Mouse (Mus musculus): Measurements from ENCODE around the gene 9930021J03Rik. TPM values are rescaled to one million over a fixed set of nuclear protein-coding genes. Genes with fewer than 3 reads are reported as not detected.

9930021J03Rik gene
- total and polyA plus RNA-seq, 3 experiments = 5.7 to 12.9 (median 11.8) TPM

DNA sequence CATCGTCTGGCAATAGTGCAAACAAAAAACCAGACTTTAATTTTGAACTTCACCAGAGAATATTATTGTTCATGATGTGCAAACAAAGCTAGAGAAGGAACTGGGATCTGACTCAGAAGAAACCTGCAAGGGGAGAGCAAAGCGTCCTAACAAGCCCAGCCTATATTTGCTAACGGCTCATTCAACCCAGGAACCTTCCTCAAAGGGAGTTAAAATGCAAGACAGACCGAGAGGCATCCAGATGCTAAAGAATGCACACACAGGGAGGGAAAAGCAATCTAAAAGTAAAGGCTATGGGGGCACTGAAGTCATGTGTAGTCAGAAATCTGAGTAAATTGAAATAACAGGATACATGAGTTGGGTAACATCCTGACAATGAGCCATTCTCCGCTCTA, 37.8 kb upstream of the 9930021J03Rik start:
- H3K4me3 ChIP-seq = no peak overlapping the region
- H3K27ac ChIP-seq = no peak overlapping the region
- TF ChIP-seq CTCF (IDR thresholded peaks at IDR 0.05) (no peak), EP300 (IDR thresholded peaks at IDR 0.05; ENCODE audit: insufficient read depth, low read depth, low read length) (no peak), POLR2A (IDR thresholded peaks at IDR 0.05; ENCODE audit: insufficient read depth, low read depth, low read length) (no peak)
- DNase-seq = no peak
- intact Hi-C loops (cut with DNase I) = no loop called here
- no peaks in the 10 kb centered on the region for H3K36me3 ChIP-seq (ENCODE audit: control insufficient read depth, insufficient read depth, low read length)
- no peak overlapping the region for H3K9ac ChIP-seq (ENCODE audit: low read depth, low read length)
- no peaks in the 10 kb centered on the region for H3K79me2 ChIP-seq (replicated peaks; ENCODE audit: control insufficient read depth, insufficient read depth, low read length)
- 41% methylated on average over 5 of the region's 5 CpGs for WGBS
- no peaks in the 10 kb centered on the region for H3K27me3 ChIP-seq (ENCODE audit: control insufficient read depth, insufficient read depth, low read length)
- H3K4me1 ChIP-seq (ENCODE audit: control insufficient read depth, insufficient read depth, low read length) = no peaks in the 10 kb centered on the region

DNA sequence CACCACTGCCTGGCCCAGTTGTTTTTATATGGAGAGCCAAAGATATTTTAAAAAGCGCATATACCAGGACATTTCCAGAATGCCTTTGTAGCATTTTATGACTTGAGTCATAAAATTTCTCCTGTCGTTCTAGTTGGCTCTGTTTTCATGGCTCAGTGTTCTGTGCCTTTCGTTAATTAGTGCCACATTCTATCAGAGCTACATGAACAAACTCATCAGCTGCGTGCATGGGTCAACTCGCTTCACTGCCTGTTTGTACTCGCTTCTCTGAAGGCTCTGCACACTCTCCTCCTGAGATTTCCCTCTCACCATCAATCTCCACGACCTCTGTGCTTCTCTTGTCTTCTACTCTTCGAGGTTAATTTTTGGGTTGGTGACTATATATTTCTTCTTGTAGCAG, 37.2 kb upstream of the 9930021J03Rik start:
- no peak overlapping the region for H3K27ac ChIP-seq
- H3K79me2 ChIP-seq (replicated peaks; ENCODE audit: control insufficient read depth, insufficient read depth, low read length) = no peaks in the 10 kb centered on the region
- DNase-seq = no peak
- H3K36me3 ChIP-seq (ENCODE audit: control insufficient read depth, insufficient read depth, low read length) = no peaks in the 10 kb centered on the region
- intact Hi-C loops (cut with DNase I) = no loop called here
- TF ChIP-seq CTCF (IDR thresholded peaks at IDR 0.05) (no peak), EP300 (IDR thresholded peaks at IDR 0.05; ENCODE audit: insufficient read depth, low read depth, low read length) (no peak), POLR2A (IDR thresholded peaks at IDR 0.05; ENCODE audit: insufficient read depth, low read depth, low read length) (no peak)
- 82% methylated on average over 8 of the region's 8 CpGs for WGBS
- no peak overlapping the region for H3K4me3 ChIP-seq
- H3K27me3 ChIP-seq (ENCODE audit: control insufficient read depth, insufficient read depth, low read length) = no peaks in the 10 kb centered on the region
- H3K4me1 ChIP-seq (ENCODE audit: control insufficient read depth, insufficient read depth, low read length) = no peaks in the 10 kb centered on the region
- no peak overlapping the region for H3K9ac ChIP-seq (ENCODE audit: low read depth, low read length)

DNA sequence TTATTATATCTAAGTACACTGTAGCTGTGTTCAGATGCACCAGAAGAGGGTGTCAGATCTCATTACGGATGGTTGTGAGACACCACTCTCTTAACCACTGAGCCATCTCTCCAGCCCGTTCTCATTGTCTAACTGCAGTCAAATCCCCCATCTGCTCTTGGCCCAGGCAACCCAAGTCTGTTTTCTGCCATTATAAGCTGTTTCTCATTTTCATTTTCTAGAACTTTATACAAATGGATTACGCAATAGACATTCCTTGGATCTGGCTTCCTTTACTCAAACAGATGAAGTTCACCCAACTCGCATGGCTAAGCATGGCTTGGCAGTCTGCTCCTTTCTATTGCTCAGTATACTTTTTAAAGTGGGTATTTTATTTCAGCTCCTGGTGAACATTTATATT, 34.9 kb upstream of the 9930021J03Rik start:
- WGBS = 77% methylated on average over 4 of the region's 4 CpGs
- Histone ChIP-seq H3K79me2 (replicated peaks; ENCODE audit: control insufficient read depth, insufficient read depth, low read length) (no peaks in the 10 kb centered on the region), H3K4me1 (ENCODE audit: control insufficient read depth, insufficient read depth, low read length) (no peaks in the 10 kb centered on the region), H3K27me3 (ENCODE audit: control insufficient read depth, insufficient read depth, low read length) (no peaks in the 10 kb centered on the region), H3K9ac (ENCODE audit: low read depth, low read length) (no peak overlapping the region), H3K4me3 (no peak overlapping the region), H3K27ac (no peak overlapping the region), H3K36me3 (ENCODE audit: control insufficient read depth, insufficient read depth, low read length) (no peaks in the 10 kb centered on the region)
- TF ChIP-seq EP300 (IDR thresholded peaks at IDR 0.05; ENCODE audit: insufficient read depth, low read depth, low read length) (no peak), CTCF (IDR thresholded peaks at IDR 0.05) (0 out of 2 replicates have a peak, but pooled peaks have one; percentile 2)
- DNase-seq = peak; percentile 20 to 25
- intact Hi-C loops (cut with DNase I) = no loop called here

DNA sequence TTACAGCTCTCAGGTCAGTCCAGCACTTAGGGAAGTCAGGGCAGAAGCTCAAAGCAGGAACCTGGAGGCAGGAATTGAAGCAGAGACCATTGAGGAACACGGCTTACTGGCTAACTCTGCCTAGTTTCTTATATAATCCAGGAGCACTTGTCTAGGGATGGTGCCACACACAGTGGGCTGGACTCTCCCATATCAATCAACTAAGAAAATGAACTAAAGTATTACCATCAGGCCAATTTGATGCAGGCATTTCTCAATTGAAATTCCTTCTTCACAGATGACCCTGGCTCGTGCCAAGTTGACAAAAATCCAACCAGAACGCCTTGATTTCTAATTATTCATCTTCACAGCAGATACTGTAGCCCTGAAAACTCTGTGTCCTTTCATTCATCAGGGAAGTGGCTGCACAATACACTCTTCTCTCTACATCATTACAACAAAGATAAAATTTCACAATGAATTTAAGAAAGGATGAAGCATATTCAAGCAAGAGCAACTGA, 32.9 kb upstream of the 9930021J03Rik start:
- DNase-seq = no peak
- no peaks in the 10 kb centered on the region for H3K4me1 ChIP-seq (ENCODE audit: control insufficient read depth, insufficient read depth, low read length)
- H3K27me3 ChIP-seq (ENCODE audit: control insufficient read depth, insufficient read depth, low read length) = no peaks in the 10 kb centered on the region
- TF ChIP-seq CTCF (IDR thresholded peaks at IDR 0.05) (no peak), EP300 (IDR thresholded peaks at IDR 0.05; ENCODE audit: insufficient read depth, low read depth, low read length) (no peak), POLR2A (IDR thresholded peaks at IDR 0.05; ENCODE audit: insufficient read depth, low read depth, low read length) (no peak)
- no peaks in the 10 kb centered on the region for H3K36me3 ChIP-seq (ENCODE audit: control insufficient read depth, insufficient read depth, low read length)
- no peak overlapping the region for H3K9ac ChIP-seq (ENCODE audit: low read depth, low read length)
- H3K79me2 ChIP-seq (replicated peaks; ENCODE audit: control insufficient read depth, insufficient read depth, low read length) = no peaks in the 10 kb centered on the region
- intact Hi-C loops (cut with DNase I) = no loop called here
- 75% methylated on average over 3 of the region's 3 CpGs for WGBS
- H3K4me3 ChIP-seq = no peak overlapping the region
- no peak overlapping the region for H3K27ac ChIP-seq

DNA sequence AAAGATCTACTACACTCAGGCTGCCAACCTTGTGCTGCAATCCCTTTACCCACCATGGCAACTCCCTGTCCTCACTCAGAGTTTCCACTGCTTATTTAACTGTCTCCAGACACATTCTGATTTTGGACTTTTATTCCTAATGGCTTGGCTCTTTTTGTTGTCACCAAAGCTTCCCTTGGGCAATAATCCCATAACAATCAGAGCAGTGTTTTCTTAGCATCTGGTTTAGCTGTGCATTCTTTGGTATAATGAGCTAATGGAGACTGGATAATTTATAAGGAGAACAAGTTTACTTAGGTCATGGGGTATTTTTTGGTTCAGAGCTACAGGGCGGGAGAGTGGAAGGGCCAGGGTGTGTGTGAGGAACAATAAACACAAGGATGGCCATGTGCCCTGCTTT, 32.4 kb upstream of the 9930021J03Rik start:
- Histone ChIP-seq H3K27me3 (ENCODE audit: control insufficient read depth, insufficient read depth, low read length) (no peaks in the 10 kb centered on the region), H3K4me1 (ENCODE audit: control insufficient read depth, insufficient read depth, low read length) (no peaks in the 10 kb centered on the region), H3K27ac (no peak overlapping the region), H3K36me3 (ENCODE audit: control insufficient read depth, insufficient read depth, low read length) (no peaks in the 10 kb centered on the region), H3K79me2 (replicated peaks; ENCODE audit: control insufficient read depth, insufficient read depth, low read length) (no peaks in the 10 kb centered on the region), H3K9ac (ENCODE audit: low read depth, low read length) (no peak overlapping the region), H3K4me3 (no peak overlapping the region)
- TF ChIP-seq CTCF (IDR thresholded peaks at IDR 0.05) (no peak), EP300 (IDR thresholded peaks at IDR 0.05; ENCODE audit: insufficient read depth, low read depth, low read length) (no peak), POLR2A (IDR thresholded peaks at IDR 0.05; ENCODE audit: insufficient read depth, low read depth, low read length) (no peak)
- intact Hi-C loops (cut with DNase I) = no loop called here
- 83% methylated on average over 1 of the region's 1 CpGs for WGBS
- DNase-seq = no peak

DNA sequence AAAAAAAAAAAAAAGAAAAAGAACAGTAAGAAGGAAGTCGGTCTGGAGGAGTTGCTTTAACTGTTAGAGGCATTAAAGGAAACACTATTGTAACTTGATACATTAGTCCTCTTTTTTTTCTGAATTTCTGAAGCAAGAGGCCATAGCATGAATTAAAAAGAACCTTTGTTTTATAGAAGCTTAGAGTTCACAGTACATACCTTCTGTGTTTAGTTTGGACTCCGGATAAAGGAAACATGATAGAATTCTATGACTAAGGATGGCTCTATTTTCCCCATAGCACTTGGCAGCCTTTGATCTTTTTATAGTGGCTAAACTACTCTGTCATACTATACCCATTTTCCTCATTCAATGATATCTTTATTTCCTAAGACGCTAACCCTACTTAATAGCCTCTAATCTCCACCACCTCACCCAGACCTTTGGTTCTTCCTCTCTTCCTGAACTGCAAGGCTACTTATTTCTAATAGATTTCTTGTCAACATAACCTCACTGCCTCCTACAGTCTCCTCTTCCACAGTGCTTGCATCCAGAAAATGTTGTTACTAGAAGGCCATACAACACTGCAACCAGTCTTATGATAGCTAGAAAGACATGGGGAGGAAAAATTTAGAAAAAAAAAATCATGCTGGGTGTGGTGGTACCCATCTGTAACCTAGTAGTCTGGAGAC, 29.7 kb upstream of the 9930021J03Rik start:
- no peaks in the 10 kb centered on the region for H3K79me2 ChIP-seq (replicated peaks; ENCODE audit: control insufficient read depth, insufficient read depth, low read length)
- intact Hi-C loops (cut with DNase I) = no loop called here
- no peak overlapping the region for H3K9ac ChIP-seq (ENCODE audit: low read depth, low read length)
- H3K36me3 ChIP-seq (ENCODE audit: control insufficient read depth, insufficient read depth, low read length) = no peaks in the 10 kb centered on the region
- H3K4me3 ChIP-seq = no peak overlapping the region
- H3K27me3 ChIP-seq (ENCODE audit: control insufficient read depth, insufficient read depth, low read length) = no peaks in the 10 kb centered on the region
- TF ChIP-seq CTCF (IDR thresholded peaks at IDR 0.05) = no peak
- no peak for TF ChIP-seq EP300 (IDR thresholded peaks at IDR 0.05; ENCODE audit: insufficient read depth, low read depth, low read length)
- TF ChIP-seq POLR2A (IDR thresholded peaks at IDR 0.05; ENCODE audit: insufficient read depth, low read depth, low read length) = no peak
- DNase-seq = no peak
- WGBS = 34% methylated on average over 3 of the region's 3 CpGs
- no peaks in the 10 kb centered on the region for H3K4me1 ChIP-seq (ENCODE audit: control insufficient read depth, insufficient read depth, low read length)
- no peak overlapping the region for H3K27ac ChIP-seq

Measured in heart, adult 2 months (tissue).